Mouse (Mus musculus) gastrocnemius, adult 2 months (tissue): ENCODE data around the gene Mbnl2. TPM values are rescaled to one million over a fixed set of nuclear protein-coding genes. Genes with fewer than 3 reads are reported as not detected.

Source experiments
- DNase-seq: peaks from one replicate; pipeline ENCODE4 v3.0.0; 2022
- H3K27ac ChIP-seq: fragments of 200-600 bp; 2 replicates; pipeline ENCODE4 v1.8.1; 2022; ENCODE audit warnings: mild to moderate bottlenecking
- H3K4me3 ChIP-seq: fragments of 200-600 bp; 2 replicates; pipeline ENCODE4 v1.8.1; 2022; ENCODE audit warnings: mild to moderate bottlenecking, moderate library complexity
- CTCF ChIP-seq: fragments of 200-600 bp; IDR thresholded peaks from 2 replicates; pipeline ENCODE4 v1.8.1; 2022; ENCODE audit warnings: antibody characterized with exemption, mild to moderate bottlenecking, moderate library complexity
- intact Hi-C: fragments of 180-260 bp; cut with DNase I; formaldehyde crosslinking; loops from one replicate; pipeline ENCODE4 v1.15.1; 2025
- total RNA-seq, 2 experiments: library from RNA; stranded (reverse); gene quantifications; 2 replicates each; pipeline ENCODE4 v1.2.3; 2021

Gene Mbnl2
- total RNA-seq, 2 experiments from 2014 or later, result 282 to 352 TPM

GRCm38 (mm10) chr14:120374786-120375185, 99.3 kb downstream of the Mbnl2 start:
- Histone ChIP-seq H3K4me3 (no peak overlapping the region), H3K27ac (no peak overlapping the region)
- no peak for DNase-seq
- intact Hi-C loops, result no loop called here
- no peak for TF ChIP-seq CTCF

GRCm38 (mm10) chr14:120377192-120377591, 101.7 kb downstream of the Mbnl2 start:
- Histone ChIP-seq H3K4me3 (no peak overlapping the region), H3K27ac (peak overlapping the region; percentile 68)
- TF ChIP-seq CTCF, result no peak
- peak; percentile 9 for DNase-seq
- intact Hi-C loops, result no loop called here

GRCm38 (mm10) chr14:120378002-120378401, 102.5 kb downstream of the Mbnl2 start:
- Histone ChIP-seq H3K4me3 (peak overlapping the region; percentile 47), H3K27ac (peak overlapping the region; percentile 68)
- DNase-seq, result peak; percentile 44
- TF ChIP-seq CTCF, result no peak
- intact Hi-C loops, result no loop called here

GRCm38 (mm10) chr14:120379716-120380115, 104.2 kb downstream of the Mbnl2 start:
- peak overlapping the region; percentile 68 for H3K27ac ChIP-seq
- peak; percentile 77 for DNase-seq
- TF ChIP-seq CTCF, result no peak
- intact Hi-C loops, result loop anchor here (10.0 kb wide), 1 partner anchor 45 kb away; no protein-coding TSS in a partner anchor
- peak overlapping the region; percentile 47; the same call in 1 of the 2 replicates for H3K4me3 ChIP-seq

- TF ChIP-seq CTCF, result no peak
- Histone ChIP-seq H3K4me3 (no peak overlapping the region), H3K27ac (peak overlapping the region; percentile 68)
- no peak for DNase-seq
- intact Hi-C loops, result loop anchor here (10.0 kb wide), 1 partner anchor 47 kb away; no protein-coding TSS in a partner anchor
These were observed 106.1 kb downstream of the Mbnl2 start for GRCm38 (mm10) chr14:120381378-120382134.

GRCm38 (mm10) chr14:120382179-120382578, 106.7 kb downstream of the Mbnl2 start:
- H3K27ac ChIP-seq, result no peak overlapping the region
- no peak overlapping the region for H3K4me3 ChIP-seq
- no peak for DNase-seq
- intact Hi-C loops, result loop anchor here (10.0 kb wide), 1 partner anchor 47 kb away; no protein-coding TSS in a partner anchor
- TF ChIP-seq CTCF, result no peak

- DNase-seq, result no peak
- no peak for TF ChIP-seq CTCF
- peak overlapping the region; percentile 49 for H3K27ac ChIP-seq
- intact Hi-C loops, result loop anchor here (10.0 kb wide), 1 partner anchor 49 kb away; no protein-coding TSS in a partner anchor
- no peak overlapping the region for H3K4me3 ChIP-seq
These were observed 107.8 kb downstream of the Mbnl2 start for GRCm38 (mm10) chr14:120383186-120383851.

- no peak overlapping the region for H3K27ac ChIP-seq
- no peak for TF ChIP-seq CTCF
- intact Hi-C loops, result loop anchor here (10.0 kb wide), 1 partner anchor 50 kb away; no protein-coding TSS in a partner anchor
- DNase-seq, result no peak
- no peak overlapping the region for H3K4me3 ChIP-seq
These were observed 109.1 kb downstream of the Mbnl2 start for GRCm38 (mm10) chr14:120384615-120385014.

- no peak overlapping the region for H3K4me3 ChIP-seq
- intact Hi-C loops, result loop anchor here (10.0 kb wide), 1 partner anchor 52 kb away; no protein-coding TSS in a partner anchor
- peak; percentile 49 for DNase-seq
- peak overlapping the region; percentile 57 for H3K27ac ChIP-seq
- no peak for TF ChIP-seq CTCF
These were observed 111.8 kb downstream of the Mbnl2 start for GRCm38 (mm10) chr14:120387293-120387692.

- peak overlapping the region; percentile 11; the same call in 1 of the 2 replicates for H3K4me3 ChIP-seq
- 0 out of 2 replicates have a peak overlapping the region, but pooled peaks have one; percentile 13 for H3K27ac ChIP-seq
- intact Hi-C loops, result loop anchor here (10.0 kb wide), 1 partner anchor 54 kb away; no protein-coding TSS in a partner anchor
- no peak for DNase-seq
- no peak for TF ChIP-seq CTCF
These were observed 113.6 kb downstream of the Mbnl2 start for GRCm38 (mm10) chr14:120388818-120389691.

- intact Hi-C loops, result no loop called here
- Histone ChIP-seq H3K27ac (no peak overlapping the region), H3K4me3 (no peak overlapping the region)
- peak; percentile 57 for TF ChIP-seq CTCF
- DNase-seq, result no peak
These were observed 114.9 kb downstream of the Mbnl2 start for GRCm38 (mm10) chr14:120390231-120390944.

GRCm38 (mm10) chr14:120391701-120392100, 116.2 kb downstream of the Mbnl2 start:
- no peak overlapping the region for H3K4me3 ChIP-seq
- no peak for TF ChIP-seq CTCF
- no peak for DNase-seq
- peak overlapping the region; percentile 56 for H3K27ac ChIP-seq
- intact Hi-C loops, result no loop called here
